In the genomic region with DNA sequence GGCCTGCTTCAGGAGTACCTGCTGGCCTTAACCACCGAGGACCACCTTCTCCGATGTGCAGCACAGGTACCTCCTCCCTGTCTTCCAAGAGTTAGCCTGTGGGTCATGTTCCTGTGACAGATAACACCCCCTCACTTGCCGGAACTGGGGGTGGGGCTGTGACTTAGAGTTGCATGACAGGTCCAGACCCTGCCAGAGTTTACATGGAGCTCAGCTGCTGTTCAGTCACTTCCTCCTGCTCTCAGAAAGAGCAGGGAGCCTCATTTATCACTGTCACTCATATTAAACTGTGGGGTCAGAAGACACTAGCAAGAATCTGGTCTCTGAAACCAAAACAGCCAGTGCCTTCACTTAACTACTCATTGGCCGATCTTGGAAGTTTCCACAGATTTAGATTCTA, we compare ENCODE assay signal across 16 mouse cellular contexts. TPM values are rescaled to one million over a fixed set of nuclear protein-coding genes. Genes with fewer than 3 reads are reported as not detected.
A peak's percentile ranks its signal among the peaks of the same experiment; 100 is the strongest.
DNase-seq lines count a peak whose midpoint lies in the region; ATAC-seq lines count a peak whose summit lies in the region.
"Had no signal": no experiment of that assay in that cellular context is flagged by ENCODE, and none has a peak within 500 bp of the region (broad histone marks: within the 10 kb centered on the region; RNA-seq: fewer than 3 reads in every experiment).

No protein-coding gene starts in this region.

- no peak overlapping the region for H3K4me3 ChIP-seq in stomach, embryonic 14.5 days (ENCODE audit: low read depth, low read length)
- no peak overlapping the region for H3K4me3 ChIP-seq in heart, embryonic 12.5 days
- H3K4me3 ChIP-seq: embryonic facial prominence, embryonic 15.5 days; hindbrain, embryonic 15.5 days; limb, embryonic 10.5 days; midbrain, embryonic 12.5 days had no signal

- peaks cover 25% of the 10 kb centered on the region for H3K4me1 ChIP-seq in stomach, embryonic 14.5 days (ENCODE audit: control insufficient read depth, insufficient read depth, low read length)
- H3K4me1 ChIP-seq in heart, embryonic 12.5 days (replicated peaks), result peaks cover 23% of the 10 kb centered on the region
- H3K4me1 ChIP-seq: embryonic facial prominence, embryonic 15.5 days; hindbrain, embryonic 15.5 days; limb, embryonic 10.5 days; midbrain, embryonic 12.5 days had no signal

- no peaks in the 10 kb centered on the region for H3K27me3 ChIP-seq in stomach, embryonic 14.5 days (ENCODE audit: control insufficient read depth, insufficient read depth, low read length)
- H3K27me3 ChIP-seq in heart, embryonic 12.5 days (replicated peaks), result no peaks in the 10 kb centered on the region
- H3K27me3 ChIP-seq: embryonic facial prominence, embryonic 15.5 days; hindbrain, embryonic 15.5 days; midbrain, embryonic 12.5 days had no signal

- peak; percentile 38 for DNase-seq in kidney, adult 9 months
- DNase-seq in kidney, adult 11 months, result no peak
- peak; percentile 24 for DNase-seq in embryo, embryonic 10.5 days (ENCODE audit: low spot score)
- DNase-seq in kidney, postnatal 14 days, result peak; percentile 73
- no peak for DNase-seq in frontal cortex, postnatal 25 days (ENCODE audit: low spot score in 2 of 2)
- DNase-seq: cerebellum, adult 8-10 months; layer of hippocampus, adult 9-11 months; thymus, adult 18-20 months had no signal

- no peak overlapping the region for H3K4me2 ChIP-seq in stomach, embryonic 14.5 days (replicated peaks; ENCODE audit: low read depth, low read length)
- H3K4me2 ChIP-seq in heart, embryonic 12.5 days, result no peak overlapping the region
- H3K4me2 ChIP-seq: embryonic facial prominence, embryonic 15.5 days; heart, embryonic 11.5 days; hindbrain, embryonic 15.5 days; midbrain, embryonic 12.5 days had no signal

- no peaks in the 10 kb centered on the region for H3K9me3 ChIP-seq in stomach, embryonic 14.5 days (ENCODE audit: control insufficient read depth, low read depth, low read length)
- no peaks in the 10 kb centered on the region for H3K9me3 ChIP-seq in heart, embryonic 12.5 days (replicated peaks)
- H3K9me3 ChIP-seq: embryonic facial prominence, embryonic 15.5 days; hindbrain, embryonic 15.5 days; limb, embryonic 10.5 days; midbrain, embryonic 12.5 days had no signal

- H3K27ac ChIP-seq in stomach, embryonic 14.5 days (ENCODE audit: low read length), result peak overlapping the region; percentile 76; the same call in 1 of the 2 replicates
- no peak overlapping the region for H3K27ac ChIP-seq in heart, embryonic 12.5 days (ENCODE audit: poor library complexity, severe bottlenecking)
- H3K27ac ChIP-seq: embryonic facial prominence, embryonic 15.5 days; hindbrain, embryonic 15.5 days; limb, embryonic 10.5 days; midbrain, embryonic 12.5 days had no signal

- H3K9ac ChIP-seq in stomach, embryonic 14.5 days (replicated peaks; ENCODE audit: low read depth, low read length), result no peak overlapping the region
- H3K9ac ChIP-seq in heart, embryonic 12.5 days, result no peak overlapping the region
- H3K9ac ChIP-seq: embryonic facial prominence, embryonic 15.5 days; hindbrain, embryonic 15.5 days; midbrain, embryonic 12.5 days had no signal

- peaks cover 22% of the 10 kb centered on the region; the same call in 1 of the 2 replicates for H3K36me3 ChIP-seq in stomach, embryonic 14.5 days (ENCODE audit: control insufficient read depth, insufficient read depth, low read length)
- H3K36me3 ChIP-seq in heart, embryonic 12.5 days, result peaks cover 51% of the 10 kb centered on the region

- 17% methylated on average over 4 of the region's 4 CpGs for WGBS in stomach, embryonic 14.5 days
- 38% methylated on average over 4 of the region's 4 CpGs for WGBS in heart, embryonic 12.5 days

- ATAC-seq in stomach, embryonic 14.5 days (ENCODE audit: insufficient number of reproducible peaks, insufficient read depth, low FRiP score, low read depth), result peak; percentile 53; the same call in 1 of the 2 replicates
- no peak for ATAC-seq in heart, embryonic 12.5 days (ENCODE audit: insufficient number of reproducible peaks, low FRiP score)
- ATAC-seq: forebrain, embryonic 14.5 days had no signal

RNA-seq across cellular contexts. Expression of a gene that starts 37.9 kb away (rescaled TPM):
- polyA plus RNA-seq in stomach, embryonic 14.5 days (2014; fragmentation: Nextera tagmentation; extraction: Ambion mirVana), result 16.2 and 17.3 TPM in 2 replicates
- 4.8 and 5.7 TPM in 2 replicates for polyA plus RNA-seq in heart, embryonic 12.5 days (2016; fragmentation: Nextera tagmentation; extraction: Ambion mirVana)

Comparison
In these comparisons a context has a peak if more than half of its experiments do, and no peak if none do; other contexts are left out.
1. DNase-seq: peak in kidney, adult 9 months (single experiment), embryo, embryonic 10.5 days (single experiment) and kidney, postnatal 14 days (single experiment); none in kidney, adult 11 months (single experiment) and frontal cortex, postnatal 25 days (0 of 2).